Mouse (Mus musculus) spleen, embryonic (tissue): ENCODE measurements around the gene Rnase13.
"Not testable (repeated sequence)": the region's sequence is repeated elsewhere in the genome, so short reads cannot be mapped to it uniquely, and the experiment has no call there.

Source experiments
- CTCF ChIA-PET: fragments of 350-600 bp; sonication (Branson Sonifier 250); formaldehyde crosslinking; loops from one replicate; lab custom pipeline; 2022; lab: Charles Lee

The Rnase13 gene

GRCm38 (mm10) chr14:51922571-51922865 lies at the start of gene Rnase13:
Gene Rnase13, minus strand, starts transcription at chr14:51922773.
- CTCF ChIA-PET: no interaction called here

- CTCF ChIA-PET: no interaction called here
These were observed 44.8 kb upstream of the Rnase13 start for GRCm38 (mm10) chr14:51967400-51967799.

GRCm38 (mm10) chr14:51960316-51960715 lies 37.7 kb upstream of the Rnase13 start:
- CTCF ChIA-PET: no interaction called here

GRCm38 (mm10) chr14:51943336-51943735 lies 20.8 kb upstream of the Rnase13 start:
- CTCF ChIA-PET: no interaction called here

- CTCF ChIA-PET: no interaction called here
These were observed 19.7 kb upstream of the Rnase13 start for GRCm38 (mm10) chr14:51942236-51942635.

- CTCF ChIA-PET: no interaction called here
These were observed 19.0 kb upstream of the Rnase13 start for GRCm38 (mm10) chr14:51941577-51941976.

GRCm38 (mm10) chr14:51940944-51941560 lies 18.5 kb upstream of the Rnase13 start:
- CTCF ChIA-PET: no interaction called here

GRCm38 (mm10) chr14:51939005-51939404 lies 16.4 kb upstream of the Rnase13 start:
- CTCF ChIA-PET: no interaction called here

GRCm38 (mm10) chr14:51932092-51933020 lies 9.8 kb upstream of the Rnase13 start:
- CTCF ChIA-PET: no interaction called here

GRCm38 (mm10) chr14:51930824-51931223 lies 8.3 kb upstream of the Rnase13 start:
- CTCF ChIA-PET: no interaction called here

- CTCF ChIA-PET: no interaction called here
These were observed 7.4 kb upstream of the Rnase13 start for GRCm38 (mm10) chr14:51929968-51930367.

GRCm38 (mm10) chr14:51929309-51929943 lies 6.9 kb upstream of the Rnase13 start:
- CTCF ChIA-PET: no interaction called here

GRCm38 (mm10) chr14:51926930-51927329 lies 4.4 kb upstream of the Rnase13 start:
- CTCF ChIA-PET: not testable (repeated sequence)

- CTCF ChIA-PET: no interaction called here
These were observed 919 bp upstream of the Rnase13 start for GRCm38 (mm10) chr14:51923492-51923891.

GRCm38 (mm10) chr14:51922910-51923309 lies 337 bp upstream of the Rnase13 start:
- CTCF ChIA-PET: no interaction called here

- CTCF ChIA-PET: no interaction called here
These were observed 608 bp downstream of the Rnase13 start for GRCm38 (mm10) chr14:51921759-51922570.

- CTCF ChIA-PET: no interaction called here
These were observed 3.6 kb downstream of the Rnase13 start for GRCm38 (mm10) chr14:51918966-51919365.

GRCm38 (mm10) chr14:51918125-51918524 lies 4.4 kb downstream of the Rnase13 start, which contains the start of gene Tppp2:
Gene Tppp2, plus strand, starts transcription at chr14:51918425.
- CTCF ChIA-PET: interaction anchor here (0.6 kb wide), 1 partner anchor 363 kb away, joined by 4 read pairs; no protein-coding TSS in a partner anchor

- CTCF ChIA-PET: no interaction called here
These were observed 6.0 kb downstream of the Rnase13 start for GRCm38 (mm10) chr14:51916539-51916938.

- CTCF ChIA-PET: no interaction called here
These were observed 7.5 kb downstream of the Rnase13 start for GRCm38 (mm10) chr14:51915030-51915429.

GRCm38 (mm10) chr14:51913960-51914762 lies 8.4 kb downstream of the Rnase13 start, which contains the start of gene Ndrg2:
Gene Ndrg2, minus strand, starts transcription at chr14:51914158.
- CTCF ChIA-PET: no interaction called here
